Mouse (Mus musculus): Measurements from ENCODE around the gene Tmem63c.
A peak's percentile ranks its signal among the peaks of the same experiment; 100 is the strongest.

DNA sequence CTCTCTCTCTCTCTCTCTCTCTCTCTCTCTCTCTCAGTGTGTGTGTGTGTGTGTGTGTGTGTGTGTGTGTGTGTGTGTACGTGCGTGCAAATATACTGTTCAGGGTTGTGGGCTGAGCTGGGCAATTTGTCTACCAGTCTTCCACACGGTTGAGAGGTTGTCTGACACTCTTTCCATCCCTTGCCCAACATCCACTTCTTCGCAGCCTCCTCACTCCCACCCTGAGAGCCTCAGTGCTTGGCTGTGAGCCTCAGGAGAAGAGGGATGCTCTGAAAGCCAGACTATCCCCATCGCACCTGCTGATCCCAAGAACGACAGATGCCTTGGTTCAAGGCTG, 20.3 kb upstream of the Tmem63c start:
- TF ChIP-seq CTCF (IDR thresholded peaks at IDR 0.05; ENCODE audit: extremely low read depth, insufficient read depth, low read length) = 0 out of 2 replicates have a peak, but pooled peaks have one; percentile 6
- no peak for TF ChIP-seq POLR2A (IDR thresholded peaks at IDR 0.05; ENCODE audit: extremely low read depth, insufficient read depth, low read length)
